Mouse (Mus musculus) right cerebral cortex, postnatal 4 days (tissue): ENCODE results near the gene Ccdc38.

ENCODE experiments used
- DNase-seq: peaks from one replicate; pipeline ENCODE4 v3.0.0-alpha.2; 2022

The Ccdc38 gene

GRCm38 (mm10) chr10:93611419-93612007, 71.1 kb downstream of the Ccdc38 start:
- DNase-seq, result no peak

GRCm38 (mm10) chr10:93614850-93615249, 74.4 kb downstream of the Ccdc38 start:
- DNase-seq, result no peak

GRCm38 (mm10) chr10:93620438-93621179, 80.2 kb downstream of the Ccdc38 start:
- DNase-seq, result no peak

GRCm38 (mm10) chr10:93623725-93624124, 83.3 kb downstream of the Ccdc38 start:
- no peak for DNase-seq

- DNase-seq, result no peak
Observed at GRCm38 (mm10) chr10:93624151-93624550, 83.7 kb downstream of the Ccdc38 start.

- DNase-seq, result no peak
Observed at GRCm38 (mm10) chr10:93630310-93630709, 89.9 kb downstream of the Ccdc38 start.

GRCm38 (mm10) chr10:93632086-93632485, 91.7 kb downstream of the Ccdc38 start:
- no peak for DNase-seq

- DNase-seq, result peak; percentile 48
Observed at GRCm38 (mm10) chr10:93633563-93633962, 93.1 kb downstream of the Ccdc38 start.
